Mouse (Mus musculus) G1E (cell line): ENCODE results near the gene Rnf114. TPM values are rescaled to one million over a fixed set of nuclear protein-coding genes. Genes with fewer than 3 reads are reported as not detected.

Experiments used
- ATAC-seq: 2 replicates; pipeline ENCODE4 v1.8.0; 2016; ENCODE audit warnings: mild to moderate bottlenecking; ENCODE audit not compliant: insufficient number of reproducible peaks, poor library complexity, low FRiP score, severe bottlenecking; ENCODE audit errors: extremely low read depth
- DNase-seq: peaks from one replicate; pipeline ENCODE4 v3.0.0; 2012; ENCODE audit warnings: low spot score
- H3K27me3 ChIP-seq: 2 replicates; pipeline ENCODE4 v1.6.1; 2012; ENCODE audit warnings: mild to moderate bottlenecking, low read length, inconsistent platforms; ENCODE audit not compliant: insufficient read depth
- H3K36me3 ChIP-seq: replicated peaks from 2 replicates; pipeline ENCODE3; 2012; ENCODE audit warnings: mild to moderate bottlenecking, inconsistent platforms
- H3K4me1 ChIP-seq: 2 replicates; pipeline ENCODE4 v1.6.1; 2012; ENCODE audit warnings: low read depth, low read length, inconsistent platforms, mixed read lengths; ENCODE audit not compliant: insufficient read depth
- H3K4me3 ChIP-seq: 2 replicates; pipeline ENCODE4 v1.5.1; 2012; ENCODE audit warnings: low read depth, mild to moderate bottlenecking, inconsistent platforms, low read length, moderate library complexity, mixed read lengths
- H3K9me3 ChIP-seq: replicated peaks from 2 replicates; pipeline ENCODE4 v1.6.1; 2012; ENCODE audit warnings: inconsistent platforms
- CTCF ChIP-seq: IDR thresholded peaks from 2 replicates; pipeline ENCODE4 v1.5.1; 2012; ENCODE audit warnings: low read depth, low read length, inconsistent platforms, mixed read lengths
- GATA1 ChIP-seq: IDR thresholded peaks from 2 replicates; pipeline ENCODE4 v1.6.1; 2012; ENCODE audit warnings: borderline replicate concordance, low read length, inconsistent platforms, mixed read lengths
- GATA2 ChIP-seq: IDR thresholded peaks from 2 replicates; pipeline ENCODE4 v1.6.1; 2012; ENCODE audit warnings: low read depth, low read length, inconsistent platforms, borderline replicate concordance
- POLR2AphosphoS5 ChIP-seq: IDR thresholded peaks from 2 replicates; pipeline ENCODE4 v1.6.1; 2012; ENCODE audit warnings: low read depth, low read length, inconsistent platforms; ENCODE audit not compliant: insufficient replicate concordance
- TAL1 ChIP-seq: conservative IDR thresholded peaks from 2 replicates; pipeline ENCODE4 v1.6.1; 2012; ENCODE audit warnings: low read depth, low read length, inconsistent platforms, mixed read lengths
- polyA plus RNA-seq: library from polyadenylated mRNA; stranded (reverse); fragments of >175 nt; gene quantifications from 2 replicates; pipeline ENCODE4 v1.2.3, GENCODE M21; 2012
- total RNA-seq, 2 experiments: library from RNA; stranded (forward) in 1 of 2; stranded (reverse) in 1 of 2; fragments of 200-1000 nt in 1 of 2; fragments of >200 nt in 1 of 2; fragmentation: Nextera tagmentation in 1 of 2; gene quantifications; 2 replicates each; pipeline ENCODE4 v1.2.3; 2014 to 2017

The Rnf114 gene
- total and polyA plus RNA-seq, 3 experiments = 18.4 to 41.5 (median 32.1) TPM

DNA sequence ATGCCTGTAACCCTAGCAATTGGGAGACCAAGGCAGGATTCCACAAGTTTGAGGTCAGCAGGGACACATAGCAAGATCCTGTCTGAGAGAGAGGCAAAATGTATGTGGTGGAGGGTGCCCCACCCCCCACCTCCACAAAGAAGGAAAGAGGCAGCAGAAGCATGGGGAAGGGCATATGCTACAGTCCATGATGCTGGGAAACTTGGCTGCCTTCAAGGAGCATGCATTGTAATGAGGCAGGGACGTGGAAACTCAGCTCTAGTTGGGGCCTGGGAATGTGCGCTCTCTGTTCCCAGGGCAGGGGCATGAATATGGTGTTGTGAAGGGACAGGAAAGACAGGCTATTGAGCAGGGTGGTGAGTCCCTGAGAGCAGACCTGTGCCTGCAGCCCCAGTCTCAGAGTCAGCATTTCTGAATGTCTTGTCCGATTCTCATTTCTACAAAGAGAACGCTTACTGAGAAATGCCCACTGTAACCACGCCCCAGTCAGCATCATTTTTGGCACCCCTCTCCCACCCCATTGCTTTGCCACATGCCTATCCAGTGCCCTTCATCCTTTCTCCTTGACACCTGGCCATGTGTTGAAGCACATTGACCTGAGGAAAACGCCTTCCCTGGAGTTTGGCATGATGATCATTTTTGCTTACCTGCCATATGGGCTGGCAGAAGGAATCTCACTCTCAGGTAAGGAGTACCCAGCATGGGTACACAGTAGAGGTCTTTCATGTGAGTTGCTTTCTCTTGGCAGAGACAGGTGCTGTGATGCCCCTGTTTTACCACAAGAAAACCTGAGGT is 33.2 kb upstream of the Rnf114 start:
- no peak overlapping the region for H3K4me3 ChIP-seq
- H3K36me3 ChIP-seq = peaks cover 93% of the 10 kb centered on the region
- H3K4me1 ChIP-seq = peaks cover 24% of the 10 kb centered on the region
- ATAC-seq (no peak), DNase-seq (no peak)
- no peaks in the 10 kb centered on the region for H3K9me3 ChIP-seq
- TF ChIP-seq CTCF = no peak
- TF ChIP-seq POLR2AphosphoS5 = no peak
- TF ChIP-seq TAL1 = no peak
- TF ChIP-seq GATA1 = no peak
- no peak for TF ChIP-seq GATA2
- H3K27me3 ChIP-seq = no peaks in the 10 kb centered on the region

DNA sequence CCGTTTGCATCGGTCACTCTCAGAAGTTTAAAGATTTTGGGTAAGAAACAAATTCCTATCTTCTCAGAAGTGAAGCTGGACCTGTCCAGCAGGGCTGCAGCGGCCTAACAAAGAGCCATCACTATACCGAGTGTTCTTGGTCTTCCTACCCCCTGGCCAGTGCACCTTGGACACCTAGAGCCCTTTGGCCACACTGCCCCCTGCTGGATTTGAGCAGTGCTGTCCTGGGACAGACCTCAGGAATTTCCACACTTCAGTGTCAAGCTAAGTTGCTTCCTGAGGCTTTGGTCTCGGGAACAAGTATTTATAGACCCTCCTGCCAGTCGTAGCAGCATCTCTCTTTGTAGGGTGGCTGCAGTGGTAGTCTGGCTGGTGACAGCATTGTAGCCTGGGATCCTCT is 29.5 kb upstream of the Rnf114 start:
- peaks cover 27% of the 10 kb centered on the region for H3K4me1 ChIP-seq
- no peaks in the 10 kb centered on the region for H3K27me3 ChIP-seq
- peak; percentile 60 for ATAC-seq
- H3K36me3 ChIP-seq = peaks cover 94% of the 10 kb centered on the region
- no peak for TF ChIP-seq TAL1
- peak; percentile 71 for TF ChIP-seq CTCF
- no peaks in the 10 kb centered on the region for H3K9me3 ChIP-seq
- no peak overlapping the region for H3K4me3 ChIP-seq
- peak; percentile 47 for DNase-seq

DNA sequence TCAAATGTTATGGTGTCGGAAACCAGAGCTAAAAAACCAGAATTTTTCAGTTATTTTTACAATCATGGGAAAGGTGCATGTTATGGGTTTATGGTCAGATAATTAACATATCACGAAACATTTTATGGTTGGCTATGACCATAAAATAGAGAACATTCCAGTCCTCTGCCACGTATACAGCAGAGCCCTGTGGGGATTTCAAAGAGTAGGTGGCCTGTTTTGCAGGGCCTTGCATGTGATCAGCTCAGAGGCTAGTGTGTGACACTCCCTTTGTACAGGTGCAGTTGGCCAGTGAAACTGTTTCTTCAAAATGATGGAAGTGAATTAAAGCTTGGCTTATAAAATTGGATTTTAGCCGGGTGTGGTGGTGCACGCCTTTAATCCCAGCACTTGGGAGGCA is 28.6 kb upstream of the Rnf114 start:
- TF ChIP-seq GATA1 (no peak), POLR2AphosphoS5 (no peak), TAL1 (no peak)
- no peak overlapping the region for H3K4me3 ChIP-seq
- DNase-seq (no peak), ATAC-seq (no peak)
- H3K27me3 ChIP-seq = no peaks in the 10 kb centered on the region
- H3K36me3 ChIP-seq = peaks cover 94% of the 10 kb centered on the region
- peaks cover 27% of the 10 kb centered on the region for H3K4me1 ChIP-seq
- no peaks in the 10 kb centered on the region for H3K9me3 ChIP-seq

DNA sequence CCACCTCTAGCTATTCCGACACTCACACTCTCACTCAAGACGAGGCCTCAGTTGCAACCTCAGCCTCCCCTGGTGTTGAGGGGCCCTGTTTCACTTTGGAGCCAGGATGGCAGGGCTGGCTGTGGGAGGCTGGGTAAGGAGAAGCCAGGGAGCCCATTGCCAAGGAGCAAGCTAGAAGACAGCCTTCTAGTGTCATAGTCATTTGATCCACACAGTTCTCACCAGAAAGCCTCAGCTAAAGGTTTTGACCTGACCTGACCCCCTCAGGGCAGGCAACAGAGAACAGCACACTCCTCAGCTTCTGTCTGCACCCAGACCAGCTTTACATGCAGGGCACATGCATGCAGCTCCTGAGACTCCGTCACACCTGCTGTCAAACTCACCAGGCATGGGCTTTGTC is 26.5 kb upstream of the Rnf114 start:
- TF ChIP-seq TAL1 = no peak
- H3K36me3 ChIP-seq = peaks cover 95% of the 10 kb centered on the region

DNA sequence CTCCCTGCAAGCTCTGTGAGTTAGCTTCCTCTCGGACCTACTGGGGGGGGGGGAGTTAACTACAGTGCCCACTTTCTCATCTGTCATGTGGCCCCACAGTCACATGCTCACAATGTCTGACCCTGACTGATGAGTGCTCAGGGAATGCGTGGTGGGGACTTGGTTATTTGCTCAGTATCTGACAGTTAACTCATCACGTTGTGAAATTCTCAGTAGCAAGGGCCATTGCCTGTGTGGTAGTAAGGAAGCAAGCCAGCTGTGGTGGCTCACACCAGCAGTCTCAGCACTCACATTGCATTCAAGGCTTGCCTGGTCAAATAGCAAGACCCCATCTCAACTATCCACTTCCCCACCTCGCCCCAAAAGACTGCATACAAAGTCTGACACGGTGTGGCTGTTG is 25.2 kb upstream of the Rnf114 start:
- H3K4me3 ChIP-seq = no peak overlapping the region
- ATAC-seq = no peak
- TF ChIP-seq CTCF (no peak), TAL1 (no peak), POLR2AphosphoS5 (no peak), GATA1 (no peak), GATA2 (no peak)
- H3K36me3 ChIP-seq = peaks cover 98% of the 10 kb centered on the region
- no peaks in the 10 kb centered on the region for H3K9me3 ChIP-seq
- no peak for DNase-seq
- H3K4me1 ChIP-seq = peaks cover 5% of the 10 kb centered on the region; the same call in 1 of the 2 replicates
- no peaks in the 10 kb centered on the region for H3K27me3 ChIP-seq

More for the DNA sequence above, 26.5 kb upstream of the Rnf114 start:
- ATAC-seq (no peak), DNase-seq (no peak)
- Histone ChIP-seq H3K27me3 (no peaks in the 10 kb centered on the region), H3K9me3 (no peaks in the 10 kb centered on the region), H3K4me1 (peaks cover 14% of the 10 kb centered on the region; the same call in 1 of the 2 replicates), H3K4me3 (no peak overlapping the region)

DNA sequence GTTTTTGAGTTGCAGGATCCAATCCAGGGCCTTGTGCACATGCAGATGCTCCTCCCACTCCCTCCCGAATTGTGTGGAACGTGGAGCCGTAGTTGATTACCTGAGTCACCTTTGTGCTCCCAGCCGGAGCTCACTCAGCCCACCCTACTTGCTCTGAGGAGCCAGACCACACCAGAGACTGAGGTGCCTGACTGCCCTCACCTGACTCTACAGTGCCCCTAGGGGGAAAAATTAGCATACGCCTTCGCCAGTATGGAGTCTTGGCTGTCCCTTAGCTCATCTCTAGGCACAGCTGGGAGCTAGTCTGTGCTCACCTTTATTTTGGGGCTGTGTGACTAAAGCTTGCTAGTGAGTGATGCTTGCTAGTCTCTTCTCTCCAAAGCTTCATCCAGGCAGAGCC is 24.0 kb upstream of the Rnf114 start:
- DNase-seq (no peak), ATAC-seq (no peak)
- Histone ChIP-seq H3K4me1 (peaks cover 5% of the 10 kb centered on the region; the same call in 1 of the 2 replicates), H3K4me3 (no peak overlapping the region), H3K9me3 (no peaks in the 10 kb centered on the region), H3K36me3 (peaks cover 96% of the 10 kb centered on the region), H3K27me3 (no peaks in the 10 kb centered on the region)
- TF ChIP-seq GATA2 (no peak), CTCF (no peak), POLR2AphosphoS5 (no peak), GATA1 (no peak), TAL1 (no peak)
